1 mouse cellular context compared by ENCODE assay signal in genomic region chr11:109674542-109674941, GRCm38 (mm10).
TF ChIP-seq lines count a peak whose summit lies in the region.

No protein-coding gene starts in this region.

TF ChIP-seq in C2C12, 6 proteins besides CTCF, POLR2A, EP300 and RAD21 (continued from another document):
- TF ChIP-seq FOSL1 (IDR thresholded peaks at IDR 0.05; ENCODE audit: insufficient read depth, low read length, poor library complexity, severe bottlenecking) = no peak
- no peak for TF ChIP-seq CEBPB (IDR thresholded peaks at IDR 0.05; ENCODE audit: low read depth)
- no peak for TF ChIP-seq USF1 (IDR thresholded peaks at IDR 0.05; ENCODE audit: low read depth)
